Mouse (Mus musculus) bone marrow macrophage, adult 2 months (primary cell): Measurements from ENCODE around the gene Gm20388.

Source experiments
- CTCF ChIP-seq: IDR thresholded peaks from 2 replicates; pipeline ENCODE4 v1.5.1; 2012; ENCODE audit warnings: low read depth, mild to moderate bottlenecking, low read length, moderate library complexity
- POLR2A ChIP-seq: IDR thresholded peaks from 2 replicates; pipeline ENCODE4 v1.6.1; 2012; ENCODE audit warnings: mild to moderate bottlenecking, low read depth, low read length, borderline replicate concordance

DNA sequence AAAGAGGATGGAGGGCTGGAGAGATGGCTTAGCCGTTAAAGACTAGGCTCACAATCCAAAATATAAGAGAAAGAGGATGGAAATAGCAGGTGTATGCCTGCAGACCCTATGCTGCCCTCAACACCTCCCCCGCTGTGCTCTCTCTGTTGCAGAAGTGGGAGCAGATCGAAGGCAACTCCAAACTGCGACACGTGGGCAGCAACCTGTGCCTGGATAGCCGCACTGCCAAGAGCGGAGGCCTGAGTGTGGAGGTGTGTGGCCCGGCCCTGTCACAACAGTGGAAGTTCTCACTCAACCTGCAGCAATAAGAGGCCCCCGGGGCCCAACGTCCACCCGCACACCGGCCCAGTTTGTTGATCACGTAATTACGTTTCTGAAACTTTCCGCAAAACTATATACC, 4432.5 kb downstream of the Gm20388 start:
- TF ChIP-seq CTCF = no peak
- no peak for TF ChIP-seq POLR2A
